Mouse (Mus musculus): ENCODE data around the gene Zfp750.
A peak's percentile ranks its signal among the peaks of the same experiment; 100 is the strongest.

Gene Zfp750

GRCm38 (mm10) chr11:121536528-121536927 is 17.4 kb upstream of the Zfp750 start:
- DNase-seq, result no peak

- no peak for DNase-seq
Observed at GRCm38 (mm10) chr11:121529747-121530146, 10.6 kb upstream of the Zfp750 start.

GRCm38 (mm10) chr11:121524191-121524590 is 5.1 kb upstream of the Zfp750 start:
- no peak for DNase-seq

- DNase-seq, result no peak
Observed at GRCm38 (mm10) chr11:121522156-121522762, 3.1 kb upstream of the Zfp750 start.

GRCm38 (mm10) chr11:121520761-121521160 is 1.6 kb upstream of the Zfp750 start:
- no peak for DNase-seq

GRCm38 (mm10) chr11:121519703-121520102 is 570 bp upstream of the Zfp750 start:
- no peak for DNase-seq

- DNase-seq, result no peak
Observed at GRCm38 (mm10) chr11:121517687-121518465, 1.3 kb downstream of the Zfp750 start.

- no peak for DNase-seq
Observed at GRCm38 (mm10) chr11:121516906-121517305, 2.2 kb downstream of the Zfp750 start.

- DNase-seq, result no peak
Observed at GRCm38 (mm10) chr11:121515996-121516395, 3.1 kb downstream of the Zfp750 start.

- no peak for DNase-seq
Observed at GRCm38 (mm10) chr11:121512896-121513572, 6.1 kb downstream of the Zfp750 start.

GRCm38 (mm10) chr11:121510512-121511246 is 8.5 kb downstream of the Zfp750 start:
- DNase-seq, result no peak

GRCm38 (mm10) chr11:121508478-121508877 is 10.7 kb downstream of the Zfp750 start:
- no peak for DNase-seq

GRCm38 (mm10) chr11:121502000-121502860 is 16.9 kb downstream of the Zfp750 start:
- DNase-seq, result no peak

GRCm38 (mm10) chr11:121501525-121501924 is 17.6 kb downstream of the Zfp750 start:
- DNase-seq, result no peak

- DNase-seq, result no peak
Observed at GRCm38 (mm10) chr11:121500595-121500994, 18.5 kb downstream of the Zfp750 start.

- no peak for DNase-seq
Observed at GRCm38 (mm10) chr11:121490651-121491050, 28.5 kb downstream of the Zfp750 start.

GRCm38 (mm10) chr11:121485882-121486281 is 33.3 kb downstream of the Zfp750 start:
- no peak for DNase-seq

GRCm38 (mm10) chr11:121481129-121481528 is 38.0 kb downstream of the Zfp750 start:
- no peak for DNase-seq

- no peak for DNase-seq
Observed at GRCm38 (mm10) chr11:121479476-121480203, 39.5 kb downstream of the Zfp750 start.

GRCm38 (mm10) chr11:121475699-121476415 is 43.3 kb downstream of the Zfp750 start:
- DNase-seq, result peak; percentile 80

GRCm38 (mm10) chr11:121474831-121475230 is 44.3 kb downstream of the Zfp750 start:
- DNase-seq, result no peak

All from liver (tissue).